Mouse (Mus musculus) lung, adult 18-20 months (tissue): ENCODE data around the gene Gnb5.
A peak's percentile ranks its signal among the peaks of the same experiment; 100 is the strongest.
"Not testable (repeated sequence)": the region's sequence is repeated elsewhere in the genome, so short reads cannot be mapped to it uniquely, and the experiment has no call there.

Source experiments
- DNase-seq, 2 experiments: peaks; one replicate each; pipeline ENCODE4 v3.0.0; 2022; ENCODE audit warnings: mixed read lengths in 2 of 2

Gnb5 gene

DNA sequence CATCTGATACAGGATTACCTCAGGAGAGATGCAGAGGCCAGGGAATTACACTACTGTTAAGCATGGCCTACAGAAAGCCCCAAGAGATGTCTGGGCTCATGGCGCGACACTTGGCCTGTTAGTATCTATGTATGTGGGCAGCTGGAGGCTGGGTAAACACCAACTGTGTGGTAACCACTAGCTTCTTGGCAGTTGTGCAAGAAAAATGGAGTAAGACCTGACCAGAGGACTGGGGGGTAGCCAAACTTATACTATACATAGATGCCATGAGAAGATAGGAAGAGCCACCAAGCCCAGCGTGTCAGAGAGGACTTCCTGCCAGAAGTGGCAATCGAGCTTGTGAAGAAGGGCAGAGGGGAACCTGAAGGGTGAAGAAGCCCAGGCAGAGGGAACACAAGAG, 56.1 kb downstream of the Gnb5 start:
- DNase-seq = peak; percentile 20 to 51

DNA sequence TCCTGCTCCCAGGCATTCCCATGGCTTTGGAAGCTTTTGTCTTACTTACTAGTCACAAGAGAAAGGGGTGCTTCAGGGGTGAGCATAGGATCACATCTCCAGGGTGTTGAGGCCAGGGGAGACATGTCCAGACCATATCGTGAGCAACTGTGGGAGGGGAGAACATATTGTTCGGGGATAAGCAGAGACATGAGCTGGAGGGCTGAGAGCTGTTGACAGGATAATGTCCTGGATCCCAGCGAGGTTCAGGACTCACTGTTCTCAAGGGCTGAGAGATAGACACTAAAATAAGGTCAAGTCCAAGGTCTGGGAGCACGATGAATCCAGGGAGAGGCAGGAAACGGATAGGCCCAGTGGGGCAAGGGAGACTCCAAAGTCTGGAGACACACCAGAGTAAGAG, 56.9 kb downstream of the Gnb5 start:
- no peak for DNase-seq

DNA sequence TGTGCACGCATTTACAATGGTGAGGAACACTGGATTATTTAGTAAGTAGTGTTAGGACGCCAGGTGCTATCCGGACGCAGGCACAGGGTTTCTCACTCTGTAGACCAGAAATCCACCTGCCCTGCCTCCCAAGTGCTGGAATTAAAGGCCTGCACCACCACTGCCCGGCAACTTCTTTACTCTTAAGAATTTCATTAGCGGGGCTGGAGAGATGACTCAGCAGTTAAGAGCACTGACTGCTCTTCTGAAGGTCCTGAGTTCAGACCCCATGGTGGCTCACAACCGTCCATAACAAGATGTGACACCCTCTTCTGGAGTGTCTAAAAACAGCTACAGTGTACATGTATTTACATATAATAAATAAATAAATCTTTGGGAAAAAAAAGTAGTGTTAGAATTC, 57.6 kb downstream of the Gnb5 start:
- DNase-seq = not testable (repeated sequence)

DNA sequence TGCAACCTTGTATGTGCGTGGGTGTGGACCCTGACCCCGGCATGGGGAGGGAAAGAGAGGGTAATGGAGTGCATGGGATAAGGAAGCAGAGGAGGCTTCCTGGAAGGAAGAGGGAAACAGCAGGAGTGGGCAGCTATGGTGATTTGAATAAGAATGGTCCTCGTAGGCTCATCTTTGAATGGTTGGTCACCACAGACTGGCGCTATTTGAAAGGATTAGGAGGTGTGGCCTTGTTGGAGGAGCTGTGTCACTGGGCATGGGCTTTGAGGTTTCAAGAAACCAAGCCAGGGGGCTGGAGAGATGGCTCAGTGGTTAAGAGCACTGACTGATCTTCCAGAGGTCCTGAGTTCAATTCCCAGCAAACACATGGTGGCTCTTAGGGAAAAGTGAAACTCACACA, 59.1 kb downstream of the Gnb5 start:
- DNase-seq = no peak

DNA sequence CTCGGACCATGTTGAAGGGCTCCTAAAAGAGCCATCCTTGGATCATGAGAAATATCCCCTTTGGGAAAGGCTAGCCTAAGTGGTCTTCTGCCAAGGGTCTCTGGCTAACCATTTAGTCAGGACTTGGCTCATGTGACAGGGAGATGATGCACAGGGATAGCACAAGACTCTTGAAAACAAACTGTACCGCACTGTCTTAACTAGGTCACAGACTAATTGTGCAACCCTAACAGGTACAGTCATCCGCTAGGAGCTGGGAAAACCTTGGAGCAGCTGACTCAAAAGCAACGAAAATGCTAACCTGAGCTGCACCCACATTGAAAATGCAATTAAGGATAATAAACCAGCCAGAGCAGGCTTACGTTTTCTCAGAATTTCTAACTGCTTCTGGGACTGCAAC, 60.1 kb downstream of the Gnb5 start:
- no peak for DNase-seq

DNA sequence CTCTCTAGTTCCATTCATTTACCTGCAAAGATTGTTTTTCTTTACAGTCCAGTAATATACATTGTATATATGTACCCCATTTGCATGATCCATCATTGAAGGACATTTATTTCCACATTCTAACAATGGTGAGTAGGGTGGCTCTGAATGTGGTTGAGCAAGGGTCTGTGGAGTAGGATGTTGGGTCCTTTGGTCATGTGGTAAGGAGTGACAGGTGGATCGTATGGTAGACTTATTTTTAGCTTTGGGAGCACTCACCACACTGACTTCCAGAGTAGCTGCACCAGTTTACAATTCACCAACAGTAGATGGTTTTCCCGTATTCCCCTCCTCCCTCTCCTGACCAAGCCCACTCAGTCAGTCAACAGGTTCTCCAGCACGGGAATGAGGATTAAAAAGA, 62.7 kb downstream of the Gnb5 start:
- no peak for DNase-seq

DNA sequence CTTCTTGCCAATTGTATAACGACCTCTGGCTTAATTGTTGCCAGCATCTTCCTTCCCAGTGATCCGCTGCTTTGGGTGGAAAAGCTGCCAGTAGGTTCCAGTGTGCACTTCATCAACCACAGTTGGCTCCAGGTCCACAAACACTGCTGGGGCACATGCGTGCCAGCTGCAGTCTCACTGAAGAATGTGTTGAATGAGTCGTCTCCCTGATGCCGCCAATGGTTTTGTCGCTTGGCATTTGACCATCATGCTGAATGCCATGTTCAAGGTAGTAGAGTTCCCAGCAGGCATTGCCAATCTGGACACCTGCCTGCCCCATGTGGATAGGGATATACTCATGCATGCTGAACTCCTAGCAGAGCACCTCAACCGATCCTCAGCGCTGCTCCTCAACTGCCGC, 69.5 kb downstream of the Gnb5 start:
- DNase-seq = no peak

DNA sequence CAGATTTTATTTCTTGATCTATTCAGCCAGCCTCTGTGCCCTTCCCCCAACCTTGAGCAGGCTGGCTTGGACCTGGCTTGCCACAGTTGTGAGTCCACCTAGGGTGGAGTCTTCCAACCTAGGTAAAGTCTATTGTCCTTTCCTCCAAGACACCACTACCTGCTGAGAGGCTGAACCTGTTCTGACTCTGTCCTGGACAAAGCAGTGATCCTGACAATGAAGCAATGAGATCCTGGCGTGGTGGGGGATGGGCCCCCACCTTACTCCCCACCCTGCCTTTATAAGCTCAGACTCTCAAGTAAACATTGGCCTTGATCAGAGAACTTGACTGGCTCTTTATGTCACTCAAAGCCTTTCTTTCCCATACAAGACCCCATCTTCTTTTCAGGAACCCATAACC, 70.3 kb downstream of the Gnb5 start:
- no peak for DNase-seq

DNA sequence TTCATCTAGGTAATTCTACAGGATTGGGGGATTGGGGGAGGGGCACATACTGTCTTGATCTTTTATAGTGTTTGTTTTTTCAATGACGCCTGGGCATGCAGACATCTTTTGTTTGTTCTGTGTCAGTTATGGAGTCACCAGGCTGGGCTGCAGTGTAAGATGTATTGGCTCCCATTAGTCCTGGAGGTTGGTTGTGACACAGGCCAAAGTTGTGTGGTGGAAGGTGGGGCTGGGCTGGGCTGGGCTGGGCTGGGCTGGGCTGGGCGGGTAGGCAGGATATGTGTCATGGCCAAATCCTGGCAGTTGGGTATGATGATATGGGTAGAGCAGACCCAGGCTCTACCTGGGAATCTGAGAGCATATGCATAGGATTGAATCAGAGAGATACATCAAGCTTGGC, 72.7 kb downstream of the Gnb5 start:
- DNase-seq = no peak

DNA sequence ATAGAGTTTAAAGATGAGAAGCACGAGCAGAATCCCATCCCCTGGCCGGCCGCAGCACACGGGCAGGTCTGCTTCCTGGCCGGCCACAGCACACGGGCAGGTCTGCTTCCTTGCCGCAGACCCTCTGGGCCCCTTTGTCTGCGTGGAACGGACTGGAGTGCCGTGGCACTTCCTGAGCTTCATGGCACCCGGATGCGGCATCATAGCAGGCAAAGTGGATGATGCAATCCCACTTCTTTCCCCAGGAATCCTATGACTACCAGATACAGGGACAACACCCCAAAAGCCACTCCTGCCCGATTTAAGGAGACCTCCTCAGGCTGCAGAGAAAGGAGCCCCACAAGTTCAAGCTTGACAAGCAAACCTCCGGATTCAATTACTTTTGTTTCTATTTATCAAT, 76.7 kb downstream of the Gnb5 start:
- DNase-seq = no peak

DNA sequence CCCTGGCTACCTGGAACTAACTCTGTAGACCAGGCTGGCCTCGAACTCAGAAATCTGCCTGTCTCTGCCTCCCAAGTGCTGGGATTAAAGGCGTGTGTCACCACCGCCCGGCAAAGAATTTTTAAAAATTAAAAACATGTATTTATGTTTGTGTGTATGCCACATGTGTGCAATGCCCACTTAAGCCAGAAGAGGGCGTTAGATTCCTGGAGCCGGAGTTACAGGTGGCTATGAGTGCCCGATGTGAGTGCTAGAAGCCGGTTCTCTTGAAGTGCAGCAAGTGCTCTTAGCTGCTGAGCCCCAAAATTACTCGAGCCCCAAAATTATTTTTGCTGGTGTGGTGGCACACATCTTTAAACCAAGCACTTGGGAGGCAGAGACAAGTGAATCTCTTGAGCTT, 77.7 kb downstream of the Gnb5 start:
- DNase-seq = no peak

DNA sequence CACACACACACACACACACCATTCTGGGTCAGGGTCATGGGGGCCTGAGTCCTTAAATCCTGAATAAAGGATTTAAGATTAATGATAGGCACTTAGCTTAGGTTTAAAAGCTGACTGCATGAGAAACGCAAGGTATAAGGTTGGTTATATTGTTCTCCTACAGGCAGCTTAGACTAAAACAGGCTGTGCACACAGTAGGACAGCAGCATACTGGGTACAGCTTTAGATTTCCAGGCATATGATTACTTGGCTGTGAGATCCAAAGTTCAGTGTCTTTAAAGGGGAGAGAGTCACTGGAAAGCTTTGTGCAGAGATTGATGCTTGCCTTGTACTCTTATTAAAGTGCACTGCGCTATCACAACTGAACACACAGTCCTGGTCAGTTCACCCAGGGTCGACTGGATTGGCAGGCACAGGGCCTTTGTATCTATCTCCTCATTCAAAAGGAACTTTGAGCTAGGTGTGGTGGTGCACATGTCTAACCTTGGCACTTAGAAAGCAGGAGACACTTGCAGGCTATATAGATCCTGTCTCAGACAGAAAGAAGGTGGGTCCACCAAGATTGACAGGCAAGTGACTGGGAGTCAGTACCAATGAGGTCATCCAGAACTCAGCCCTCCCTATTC, 78.4 kb downstream of the Gnb5 start:
- no peak for DNase-seq

DNA sequence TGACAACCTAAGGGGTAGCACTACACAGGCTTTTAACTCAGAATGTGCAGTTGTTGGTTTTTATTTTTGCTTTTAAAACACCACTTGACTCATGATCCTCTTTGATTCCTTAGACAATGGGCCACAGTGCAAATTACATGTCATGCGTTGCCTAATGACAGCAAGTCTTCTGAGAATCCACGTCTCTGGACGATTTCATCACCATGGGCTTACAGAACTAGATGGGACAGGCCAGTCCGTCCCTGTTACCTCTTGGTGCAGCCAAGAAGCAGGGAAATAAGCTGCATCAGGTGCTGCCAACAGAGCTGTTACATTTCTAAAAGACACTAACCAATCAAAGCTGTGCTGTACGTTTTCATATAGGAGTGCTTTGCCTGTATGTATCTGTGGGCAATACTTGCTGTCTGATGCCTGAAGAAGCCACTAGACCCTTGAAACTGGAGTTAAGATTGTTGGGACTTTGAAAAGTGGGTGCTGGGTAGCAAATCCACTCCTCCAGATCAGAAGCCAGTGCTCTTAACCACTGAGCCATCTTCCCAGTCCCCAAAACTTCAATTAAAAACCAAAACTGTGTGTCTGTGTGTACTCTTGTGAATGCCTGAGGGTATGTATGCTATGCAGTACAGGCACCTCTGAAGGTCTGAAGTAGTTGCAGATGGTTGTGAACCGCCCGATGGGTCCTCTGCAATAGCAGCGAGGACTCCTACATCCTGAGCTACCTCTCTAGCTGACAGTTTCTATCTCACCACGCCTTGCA, 79.3 kb downstream of the Gnb5 start:
- DNase-seq = peak in 1 of 2 experiments; percentile 30

DNA sequence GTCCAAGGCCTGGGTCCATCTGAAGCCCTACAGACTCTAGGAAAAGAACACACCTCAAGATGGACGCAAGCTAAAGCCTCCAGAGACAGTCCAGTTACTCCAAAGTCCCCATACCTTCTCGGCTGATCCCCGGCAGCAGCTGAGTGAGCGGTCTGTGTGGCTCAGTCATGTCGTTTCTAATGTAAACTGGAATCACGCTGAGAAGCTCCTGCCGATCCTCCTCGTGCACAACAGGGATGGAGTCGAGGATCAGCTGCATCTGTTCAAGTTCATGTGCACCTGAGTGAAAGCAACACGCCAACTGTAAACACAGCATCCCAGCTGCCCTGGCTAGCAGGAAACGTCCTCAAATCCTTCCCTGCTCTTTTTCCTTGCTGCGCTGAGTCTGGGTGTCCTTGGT, 87.2 kb downstream of the Gnb5 start:
- DNase-seq = no peak
